Mouse (Mus musculus): ENCODE measurements around the gene Rgs6. TPM values are rescaled to one million over a fixed set of nuclear protein-coding genes. Genes with fewer than 3 reads are reported as not detected.
A peak's percentile ranks its signal among the peaks of the same experiment; 100 is the strongest.

The Rgs6 gene
- polyA plus RNA-seq, 1 experiment from 2014 or later: 16.7 TPM

DNA sequence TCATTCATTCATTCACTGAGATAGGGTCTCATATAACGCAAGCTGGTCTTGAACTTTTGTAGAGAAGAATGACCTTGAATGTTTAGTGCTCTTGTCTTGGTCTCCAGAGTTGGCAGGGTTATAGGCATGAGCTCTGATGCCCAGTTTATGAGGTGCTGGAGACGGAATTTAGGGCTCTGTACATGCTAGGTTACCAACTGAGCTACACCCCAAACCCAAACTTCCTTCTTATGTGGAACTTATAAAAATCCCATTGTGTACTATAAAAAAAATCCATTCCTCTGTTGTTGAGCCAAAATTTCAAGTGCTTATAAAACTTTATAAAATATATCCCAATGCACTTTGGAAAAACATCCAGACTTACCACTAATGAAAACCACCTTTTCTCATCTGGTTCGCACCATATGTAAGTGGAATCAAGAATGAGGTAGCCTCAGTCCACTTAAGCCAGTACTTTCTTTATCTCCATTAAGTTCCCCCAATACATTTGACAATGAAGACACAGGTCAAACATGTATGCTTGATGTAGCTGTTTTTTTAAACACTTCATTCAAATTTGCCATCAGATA is 260.3 kb downstream of the Rgs6 start:
- Histone ChIP-seq H3K9ac (replicated peaks; ENCODE audit: low read depth, low read length) (no peak overlapping the region), H3K27ac (ENCODE audit: low read length) (no peak overlapping the region), H3K4me3 (replicated peaks; ENCODE audit: low read length) (no peak overlapping the region), H3K4me2 (ENCODE audit: low read length) (no peak overlapping the region), H3K27me3 (replicated peaks; ENCODE audit: control insufficient read depth, insufficient read depth, low read length) (no peaks in the 10 kb centered on the region), H3K4me1 (replicated peaks; ENCODE audit: control insufficient read depth, insufficient read depth, low read length) (no peaks in the 10 kb centered on the region), H3K9me3 (ENCODE audit: control insufficient read depth, low read length) (peaks cover 4% of the 10 kb centered on the region), H3K36me3 (ENCODE audit: control insufficient read depth, insufficient read depth) (no peaks in the 10 kb centered on the region)
- no peak for ATAC-seq
- WGBS: 86% methylated on average over 3 of the region's 3 CpGs

DNA sequence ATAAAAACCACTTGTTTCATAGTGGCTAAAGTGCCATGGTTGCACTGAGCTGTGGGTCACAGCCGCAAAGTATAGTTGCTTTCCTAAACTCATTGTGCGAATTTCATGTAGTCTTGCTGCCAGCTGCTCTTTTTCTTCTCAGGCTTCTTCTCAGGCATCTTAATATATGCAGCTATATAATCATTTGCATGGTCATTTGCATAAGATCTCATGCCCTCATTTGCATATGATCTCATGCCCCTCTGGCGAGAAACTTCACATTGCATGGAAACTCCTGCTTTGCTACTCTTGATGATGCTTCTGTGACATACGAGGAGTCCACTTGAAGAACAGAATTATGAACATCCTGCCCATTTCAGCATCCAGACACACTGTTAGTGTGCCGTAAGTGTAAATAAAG is 266.8 kb downstream of the Rgs6 start:
- Histone ChIP-seq H3K4me3 (replicated peaks; ENCODE audit: low read length) (no peak overlapping the region), H3K27ac (ENCODE audit: low read length) (no peak overlapping the region; the same call in 1 of the 2 replicates), H3K27me3 (replicated peaks; ENCODE audit: control insufficient read depth, insufficient read depth, low read length) (no peaks in the 10 kb centered on the region), H3K4me2 (ENCODE audit: low read length) (no peak overlapping the region), H3K9ac (replicated peaks; ENCODE audit: low read depth, low read length) (no peak overlapping the region), H3K4me1 (replicated peaks; ENCODE audit: control insufficient read depth, insufficient read depth, low read length) (peaks cover 2% of the 10 kb centered on the region; the same call in 1 of the 2 replicates), H3K36me3 (ENCODE audit: control insufficient read depth, insufficient read depth) (no peaks in the 10 kb centered on the region), H3K9me3 (ENCODE audit: control insufficient read depth, low read length) (no peaks in the 10 kb centered on the region)
- WGBS: 46% methylated on average over 5 of the region's 5 CpGs
- ATAC-seq: peak; percentile 26; the same call in 1 of the 2 replicates

DNA sequence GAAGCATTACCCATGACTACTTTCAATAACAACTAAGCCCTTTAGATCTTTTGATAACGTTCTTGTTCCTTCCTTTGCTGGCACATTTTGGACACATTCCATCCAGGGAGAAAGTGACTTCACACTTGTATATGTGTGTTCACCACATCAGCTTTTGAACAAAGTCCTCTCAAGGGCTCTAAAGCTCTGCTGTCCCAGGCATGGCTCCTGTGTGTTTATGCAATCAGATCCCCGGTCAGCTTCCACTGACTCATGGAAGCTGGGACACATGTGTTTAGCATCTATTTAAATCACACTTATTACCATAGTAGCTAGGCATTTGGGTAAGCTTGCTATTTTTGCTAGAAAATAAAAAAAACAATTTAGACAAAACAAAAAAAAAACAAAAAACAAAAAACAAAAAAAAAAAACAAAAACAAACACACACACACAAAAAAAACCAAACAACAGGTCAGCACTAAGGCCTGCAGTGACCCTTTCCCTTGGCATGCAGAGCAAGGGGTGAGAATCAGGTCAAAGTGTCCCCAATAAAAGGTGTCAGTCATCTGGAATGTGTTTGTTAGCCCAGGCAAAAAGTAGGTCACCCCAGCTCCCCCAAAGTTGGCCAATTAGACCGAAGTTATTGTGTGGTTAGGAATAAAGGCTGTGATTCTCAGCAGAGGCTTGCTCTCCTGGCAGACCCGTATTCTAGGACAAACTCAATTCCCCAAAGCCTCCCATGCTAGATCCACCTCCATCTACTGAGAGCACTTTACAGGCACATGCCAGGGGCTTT is 267.4 kb downstream of the Rgs6 start:
- Histone ChIP-seq H3K9ac (replicated peaks; ENCODE audit: low read depth, low read length) (no peak overlapping the region), H3K4me3 (replicated peaks; ENCODE audit: low read length) (no peak overlapping the region), H3K4me2 (ENCODE audit: low read length) (no peak overlapping the region), H3K27me3 (replicated peaks; ENCODE audit: control insufficient read depth, insufficient read depth, low read length) (no peaks in the 10 kb centered on the region), H3K27ac (ENCODE audit: low read length) (peak overlapping the region; percentile 5; the same call in 1 of the 2 replicates), H3K36me3 (ENCODE audit: control insufficient read depth, insufficient read depth) (no peaks in the 10 kb centered on the region), H3K4me1 (replicated peaks; ENCODE audit: control insufficient read depth, insufficient read depth, low read length) (peaks cover 2% of the 10 kb centered on the region; the same call in 1 of the 2 replicates), H3K9me3 (ENCODE audit: control insufficient read depth, low read length) (no peaks in the 10 kb centered on the region)
- WGBS: 30% methylated on average over 4 of the region's 4 CpGs
- ATAC-seq: no peak

DNA sequence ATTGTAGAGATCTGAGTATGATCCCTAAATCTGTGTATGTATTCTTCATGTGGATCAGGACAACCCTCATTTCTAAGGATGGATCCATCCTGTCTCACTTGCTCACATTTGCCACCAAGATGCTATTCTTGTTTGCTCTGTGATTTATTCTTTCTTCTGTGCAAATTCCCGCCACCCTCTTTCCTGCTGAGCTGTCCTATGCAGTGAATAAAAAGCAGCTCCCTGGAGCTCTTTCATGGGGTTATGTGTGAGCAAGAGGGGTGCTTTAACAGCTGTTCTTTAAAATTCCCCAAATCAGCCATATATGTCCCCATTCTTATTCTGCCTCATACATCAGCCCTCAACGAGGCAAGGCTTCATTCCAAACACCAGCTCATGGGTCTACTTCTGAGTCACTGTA is 277.6 kb downstream of the Rgs6 start:
- Histone ChIP-seq H3K4me1 (replicated peaks; ENCODE audit: control insufficient read depth, insufficient read depth, low read length) (no peaks in the 10 kb centered on the region), H3K9me3 (ENCODE audit: control insufficient read depth, low read length) (no peaks in the 10 kb centered on the region), H3K4me2 (ENCODE audit: low read length) (no peak overlapping the region), H3K27me3 (replicated peaks; ENCODE audit: control insufficient read depth, insufficient read depth, low read length) (no peaks in the 10 kb centered on the region), H3K36me3 (ENCODE audit: control insufficient read depth, insufficient read depth) (no peaks in the 10 kb centered on the region), H3K4me3 (replicated peaks; ENCODE audit: low read length) (no peak overlapping the region), H3K9ac (replicated peaks; ENCODE audit: low read depth, low read length) (no peak overlapping the region), H3K27ac (ENCODE audit: low read length) (no peak overlapping the region)
- no peak for ATAC-seq
- 40% methylated on average over 2 of the region's 2 CpGs for WGBS

DNA sequence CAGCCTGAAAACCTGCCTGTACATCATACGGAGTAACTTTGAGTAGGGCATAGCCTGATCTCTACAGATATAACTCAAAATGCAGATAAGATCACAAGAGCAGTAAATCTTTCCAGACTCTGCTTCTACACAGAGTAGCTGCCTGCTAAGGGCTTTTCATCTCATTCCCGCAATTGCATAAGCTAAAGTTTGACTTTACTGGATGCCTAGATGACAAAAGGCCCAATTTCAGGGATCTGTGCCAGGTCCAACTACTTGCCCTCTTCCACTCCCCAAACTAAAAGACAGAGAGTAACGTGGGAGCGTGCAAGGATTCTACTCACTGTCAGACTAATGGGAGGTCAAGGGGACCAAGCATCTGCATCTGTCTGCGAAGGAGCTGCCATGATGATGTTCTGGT is 292.6 kb downstream of the Rgs6 start:
- no peak overlapping the region for H3K4me2 ChIP-seq (ENCODE audit: low read length)
- H3K9ac ChIP-seq (replicated peaks; ENCODE audit: low read depth, low read length): no peak overlapping the region
- H3K4me3 ChIP-seq (replicated peaks; ENCODE audit: low read length): no peak overlapping the region
- H3K4me1 ChIP-seq (replicated peaks; ENCODE audit: control insufficient read depth, insufficient read depth, low read length): no peaks in the 10 kb centered on the region
- H3K9me3 ChIP-seq (ENCODE audit: control insufficient read depth, low read length): no peaks in the 10 kb centered on the region
- H3K27ac ChIP-seq (ENCODE audit: low read length): no peak overlapping the region
- 89% methylated on average over 5 of the region's 5 CpGs for WGBS
- no peaks in the 10 kb centered on the region for H3K36me3 ChIP-seq (ENCODE audit: control insufficient read depth, insufficient read depth)
- no peaks in the 10 kb centered on the region for H3K27me3 ChIP-seq (replicated peaks; ENCODE audit: control insufficient read depth, insufficient read depth, low read length)
- no peak for ATAC-seq

DNA sequence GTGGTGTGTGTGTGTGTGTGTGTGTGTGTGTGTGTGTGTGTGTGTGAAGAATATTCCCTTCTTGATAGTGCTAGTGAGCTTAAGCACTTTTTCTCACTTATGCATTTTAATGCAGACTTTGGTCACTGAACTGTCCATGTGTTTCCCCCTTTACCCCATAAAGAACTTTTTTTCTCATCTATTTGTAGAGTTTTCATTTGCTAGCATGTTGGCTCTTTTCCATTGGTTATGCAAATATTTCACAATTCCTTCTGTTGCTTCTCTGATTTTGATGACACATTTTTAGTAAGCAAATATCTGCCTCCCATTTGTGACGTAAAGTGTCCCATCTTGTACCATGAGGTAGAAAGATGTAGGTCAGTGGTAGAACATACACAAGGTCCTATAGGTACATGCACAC is 295.0 kb downstream of the Rgs6 start:
- Histone ChIP-seq H3K27me3 (replicated peaks; ENCODE audit: control insufficient read depth, insufficient read depth, low read length) (no peaks in the 10 kb centered on the region), H3K27ac (ENCODE audit: low read length) (no peak overlapping the region), H3K9me3 (ENCODE audit: control insufficient read depth, low read length) (no peaks in the 10 kb centered on the region), H3K9ac (replicated peaks; ENCODE audit: low read depth, low read length) (no peak overlapping the region), H3K4me1 (replicated peaks; ENCODE audit: control insufficient read depth, insufficient read depth, low read length) (no peaks in the 10 kb centered on the region), H3K36me3 (ENCODE audit: control insufficient read depth, insufficient read depth) (no peaks in the 10 kb centered on the region), H3K4me3 (replicated peaks; ENCODE audit: low read length) (no peak overlapping the region), H3K4me2 (ENCODE audit: low read length) (no peak overlapping the region)
- 55% methylated on average over 1 of the region's 1 CpGs for WGBS
- no peak for ATAC-seq

DNA sequence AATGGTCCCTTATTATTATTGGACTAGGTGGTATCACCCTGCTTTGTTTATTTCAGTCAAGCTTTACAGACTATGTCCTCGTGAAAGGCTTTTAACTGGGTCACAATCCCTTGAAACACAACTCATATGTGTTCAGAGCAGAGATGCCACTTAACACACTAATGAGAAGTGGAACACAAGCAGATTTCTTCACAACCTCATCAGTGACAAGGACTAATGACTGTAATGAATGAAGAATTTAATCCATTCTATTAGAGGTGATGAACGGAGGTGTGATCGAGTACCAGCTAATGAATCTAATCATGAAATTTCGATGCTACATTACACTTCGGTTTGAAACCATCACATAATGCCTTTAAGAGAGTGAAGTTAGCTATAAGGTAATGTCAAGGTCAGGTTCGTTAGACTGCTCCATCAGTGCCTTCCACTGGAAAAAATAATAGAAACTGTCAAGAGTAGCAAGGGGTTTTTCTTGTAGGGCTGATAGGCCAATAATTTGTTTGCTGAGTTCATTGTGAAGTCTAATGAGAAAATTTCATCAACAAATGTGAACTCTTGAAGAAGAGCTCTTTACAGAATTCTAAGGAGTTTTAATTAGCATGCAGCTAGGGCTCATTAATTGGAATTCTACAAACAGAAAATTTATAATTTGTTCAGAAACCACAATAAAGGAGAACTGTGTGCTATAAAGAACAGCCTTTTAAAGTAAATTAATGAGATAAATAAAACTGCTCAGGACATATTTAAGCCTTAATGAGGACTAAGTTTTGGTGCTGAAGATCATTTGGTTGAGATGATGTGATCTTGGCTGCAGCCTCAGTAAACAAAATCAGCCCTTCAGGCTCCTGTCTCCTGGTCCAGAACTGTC is 307.1 kb downstream of the Rgs6 start:
- 21% methylated on average over 6 of the region's 6 CpGs for WGBS
- Histone ChIP-seq H3K4me1 (replicated peaks; ENCODE audit: control insufficient read depth, insufficient read depth, low read length) (no peaks in the 10 kb centered on the region; the same call in 1 of the 2 replicates), H3K4me3 (replicated peaks; ENCODE audit: low read length) (no peak overlapping the region), H3K9ac (replicated peaks; ENCODE audit: low read depth, low read length) (no peak overlapping the region), H3K36me3 (ENCODE audit: control insufficient read depth, insufficient read depth) (no peaks in the 10 kb centered on the region), H3K4me2 (ENCODE audit: low read length) (no peak overlapping the region), H3K27me3 (replicated peaks; ENCODE audit: control insufficient read depth, insufficient read depth, low read length) (no peaks in the 10 kb centered on the region), H3K27ac (ENCODE audit: low read length) (no peak overlapping the region), H3K9me3 (ENCODE audit: control insufficient read depth, low read length) (no peaks in the 10 kb centered on the region)
- ATAC-seq: no peak

DNA sequence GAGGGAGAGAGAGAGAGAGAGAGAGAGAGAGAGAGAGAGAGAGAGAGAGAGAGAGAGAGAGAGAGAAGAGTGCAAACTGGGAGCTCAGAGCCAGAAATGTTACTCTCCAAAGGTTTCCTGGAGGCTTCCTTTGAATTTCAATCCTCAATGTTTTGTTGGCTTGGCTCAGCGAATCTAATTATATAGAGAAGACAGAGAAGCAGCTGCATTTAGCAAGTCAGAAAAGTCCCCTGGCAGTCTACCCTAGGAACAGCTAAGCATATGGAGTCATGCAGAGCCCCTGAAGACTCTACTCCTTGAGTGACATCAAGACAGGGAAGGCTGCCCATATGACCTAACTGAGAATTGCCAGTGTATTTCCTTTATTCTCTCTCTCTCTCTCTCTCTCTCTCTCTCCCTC is 317.7 kb downstream of the Rgs6 start:
- H3K36me3 ChIP-seq (ENCODE audit: control insufficient read depth, insufficient read depth): no peaks in the 10 kb centered on the region
- no peak overlapping the region for H3K27ac ChIP-seq (ENCODE audit: low read length)
- H3K9ac ChIP-seq (replicated peaks; ENCODE audit: low read depth, low read length): no peak overlapping the region
- H3K4me3 ChIP-seq (replicated peaks; ENCODE audit: low read length): no peak overlapping the region
- no peak overlapping the region for H3K4me2 ChIP-seq (ENCODE audit: low read length)
- peaks cover 3% of the 10 kb centered on the region; the same call in 1 of the 2 replicates for H3K4me1 ChIP-seq (replicated peaks; ENCODE audit: control insufficient read depth, insufficient read depth, low read length)
- WGBS: 54% methylated on average over 1 of the region's 1 CpGs
- peak; percentile 50; the same call in 1 of the 2 replicates for ATAC-seq
- no peaks in the 10 kb centered on the region for H3K27me3 ChIP-seq (replicated peaks; ENCODE audit: control insufficient read depth, insufficient read depth, low read length)
- H3K9me3 ChIP-seq (ENCODE audit: control insufficient read depth, low read length): no peaks in the 10 kb centered on the region

DNA sequence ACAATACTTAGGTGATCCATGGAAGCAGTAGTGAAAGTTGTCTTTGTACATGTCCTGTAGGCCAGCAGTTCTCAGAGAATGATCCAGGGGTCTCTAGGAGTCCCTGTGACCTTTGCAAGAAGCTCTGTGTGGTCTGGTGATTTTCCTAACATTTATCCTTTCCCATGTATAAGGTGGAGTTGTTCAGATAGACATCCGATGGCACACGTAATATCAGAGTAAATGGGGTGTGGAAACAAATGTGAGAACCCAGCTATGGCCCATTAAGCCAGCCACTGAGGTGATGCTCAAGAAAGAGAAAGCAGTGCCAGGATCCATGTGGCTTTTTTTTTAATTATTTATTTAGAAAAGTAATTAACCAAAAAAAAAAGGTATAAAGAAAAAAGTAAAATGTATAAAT is 322.8 kb downstream of the Rgs6 start:
- Histone ChIP-seq H3K4me2 (ENCODE audit: low read length) (no peak overlapping the region), H3K9ac (replicated peaks; ENCODE audit: low read depth, low read length) (no peak overlapping the region), H3K27ac (ENCODE audit: low read length) (no peak overlapping the region), H3K4me1 (replicated peaks; ENCODE audit: control insufficient read depth, insufficient read depth, low read length) (0 out of 2 replicates have a peak, but pooled peaks cover 2% of the 10 kb centered on the region), H3K9me3 (ENCODE audit: control insufficient read depth, low read length) (no peaks in the 10 kb centered on the region), H3K36me3 (ENCODE audit: control insufficient read depth, insufficient read depth) (no peaks in the 10 kb centered on the region), H3K27me3 (replicated peaks; ENCODE audit: control insufficient read depth, insufficient read depth, low read length) (no peaks in the 10 kb centered on the region), H3K4me3 (replicated peaks; ENCODE audit: low read length) (no peak overlapping the region)
- WGBS: 91% methylated on average over 2 of the region's 2 CpGs
- no peak for ATAC-seq
